Mouse (Mus musculus) intestine, embryonic 16.5 days (tissue): Measurements from ENCODE around the gene Cptp. TPM values are rescaled to one million over a fixed set of nuclear protein-coding genes. Genes with fewer than 3 reads are reported as not detected.

Source experiments
- ATAC-seq: fragments of 200-750 bp; cut with Nextera tagmentation; 2 replicates; pipeline ENCODE4 v1.8.0; 2017; ENCODE audit warnings: moderate TSS enrichment, moderate library complexity
- H3K27ac ChIP-seq: fragments of 300-500 bp; sonication (generic); 2 replicates; pipeline ENCODE4 v1.5.1; 2014; ENCODE audit warnings: mild to moderate bottlenecking, low read length
- H3K27me3 ChIP-seq: fragments of 300-500 bp; sonication (generic); replicated peaks from 2 replicates; pipeline ENCODE4 v1.6.1; 2014; ENCODE audit warnings: low read length, control low read depth, mixed read lengths; ENCODE audit not compliant: control insufficient read depth, insufficient read depth
- H3K36me3 ChIP-seq: fragments of 300-500 bp; sonication (generic); 2 replicates; pipeline ENCODE4 v1.6.1; 2014; ENCODE audit warnings: low read length, control low read depth; ENCODE audit not compliant: control insufficient read depth, insufficient read depth
- H3K4me1 ChIP-seq: fragments of 300-500 bp; sonication (generic); 2 replicates; pipeline ENCODE4 v1.6.1; 2014; ENCODE audit warnings: low read length, control low read depth, mixed read lengths; ENCODE audit not compliant: control insufficient read depth, insufficient read depth
- H3K4me2 ChIP-seq: fragments of 300-500 bp; sonication (generic); 2 replicates; pipeline ENCODE4 v1.6.1; 2014; ENCODE audit warnings: low read depth, low read length, control low read depth
- H3K4me3 ChIP-seq: fragments of 300-500 bp; sonication (generic); 2 replicates; pipeline ENCODE4 v1.5.1; 2014; ENCODE audit warnings: mild to moderate bottlenecking, low read length
- H3K9ac ChIP-seq: fragments of 300-500 bp; sonication (generic); 2 replicates; pipeline ENCODE4 v1.6.1; 2014; ENCODE audit warnings: low read depth, low read length
- H3K9me3 ChIP-seq: fragments of 300-500 bp; sonication (generic); 2 replicates; pipeline ENCODE4 v1.6.1; 2016; ENCODE audit warnings: low read length, control low read depth; ENCODE audit not compliant: control insufficient read depth
- WGBS: fragments of 180-500 bp; shearing (Covaris S2); extraction: QIAGEN DNeasy Blood & Tissue Kit; methylation state at CpG from one replicate; pipeline ENCODE4 v1.1.7; 2014; 5-methylcytosine and 5-hydroxymethylcytosine counted together
- polyA plus RNA-seq: library from polyadenylated mRNA; unstranded; fragments of >200 nt; fragmentation: Nextera tagmentation; extraction: Ambion mirVana; gene quantifications from 2 replicates; pipeline ENCODE4 v1.2.1, GENCODE M21; 2015

Gene Cptp
- polyA plus RNA-seq, 1 experiment from 2014 or later, result 24.9 TPM

- peaks cover 10% of the 10 kb centered on the region for H3K36me3 ChIP-seq
- no peak within 1 kb of the TSS for H3K9ac ChIP-seq
- no peaks in the 10 kb centered on the region for H3K9me3 ChIP-seq
- no peak within 1 kb of the TSS for H3K27ac ChIP-seq
- no peak within 1 kb of the TSS for H3K4me3 ChIP-seq
- no peaks in the 10 kb centered on the region for H3K27me3 ChIP-seq
- no peak for ATAC-seq
- 77% methylated on average over 5 of the region's 5 CpGs for WGBS
- no peak within 1 kb of the TSS for H3K4me2 ChIP-seq
- 0 out of 2 replicates have a peak, but pooled peaks cover under 1% of the 10 kb centered on the region for H3K4me1 ChIP-seq
These were observed 6.2 kb downstream of the Cptp start, which contains the start of gene Tas1r3 for GRCm38 (mm10) chr4:155863001-155863400. Tas1r3 (minus strand) TSS chr4:155863362.

DNA sequence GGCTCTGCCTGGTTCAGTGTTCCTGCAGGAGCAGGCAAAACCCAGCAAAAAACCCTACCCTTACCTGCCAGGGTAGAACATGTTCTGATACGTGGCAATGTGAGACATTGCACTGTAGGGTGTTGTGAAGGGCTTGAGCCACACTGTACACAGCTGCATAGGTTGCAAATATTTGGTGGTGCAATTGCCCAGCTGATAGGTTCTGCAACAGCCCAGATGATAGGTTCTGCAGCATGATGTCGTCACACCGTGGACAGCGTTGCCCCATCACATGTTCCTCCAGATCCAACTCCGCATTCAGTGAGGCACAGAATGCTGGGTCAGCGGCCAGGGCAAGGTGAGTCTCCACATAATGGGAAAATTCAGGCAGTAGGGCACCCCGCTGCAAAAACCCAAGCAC, 7.5 kb downstream of the Cptp start:
- Histone ChIP-seq H3K9ac (no peak overlapping the region), H3K36me3 (peaks cover 14% of the 10 kb centered on the region), H3K4me2 (no peak overlapping the region), H3K27me3 (no peaks in the 10 kb centered on the region), H3K4me1 (no peaks in the 10 kb centered on the region), H3K4me3 (no peak overlapping the region), H3K27ac (no peak overlapping the region), H3K9me3 (no peaks in the 10 kb centered on the region)
- no peak for ATAC-seq
- 88% methylated on average over 7 of the region's 7 CpGs for WGBS

GRCm38 (mm10) chr4:155859318-155859717, 9.9 kb downstream of the Cptp start:
- 17% methylated on average over 13 of the region's 13 CpGs for WGBS
- Histone ChIP-seq H3K4me3 (no peak overlapping the region), H3K27ac (no peak overlapping the region), H3K9ac (no peak overlapping the region), H3K9me3 (no peaks in the 10 kb centered on the region), H3K27me3 (no peaks in the 10 kb centered on the region), H3K4me1 (no peaks in the 10 kb centered on the region), H3K36me3 (peaks cover 26% of the 10 kb centered on the region), H3K4me2 (no peak overlapping the region)
- ATAC-seq, result peak; percentile 52

DNA sequence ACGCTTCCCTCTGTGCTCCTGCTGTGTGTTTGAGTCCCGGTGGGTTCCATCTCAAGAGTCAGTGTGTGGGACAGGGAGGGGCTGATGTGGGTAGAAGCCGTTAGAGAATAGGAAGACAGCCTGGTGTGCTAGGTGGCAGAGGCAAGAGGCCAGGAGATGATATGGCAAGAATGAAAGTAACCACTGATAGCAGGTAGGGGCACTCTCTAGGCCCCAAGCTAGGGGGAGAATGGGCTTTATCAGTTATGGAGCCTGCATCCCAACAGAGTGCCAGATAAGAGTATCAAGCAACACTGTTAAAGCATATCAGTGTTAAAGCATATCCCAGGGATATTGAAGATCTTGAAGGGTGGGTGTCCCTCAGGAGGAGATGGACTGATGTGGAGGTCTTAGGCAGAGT, 12.4 kb downstream of the Cptp start:
- no peak overlapping the region for H3K4me2 ChIP-seq
- 89% methylated on average over 3 of the region's 3 CpGs for WGBS

DNA sequence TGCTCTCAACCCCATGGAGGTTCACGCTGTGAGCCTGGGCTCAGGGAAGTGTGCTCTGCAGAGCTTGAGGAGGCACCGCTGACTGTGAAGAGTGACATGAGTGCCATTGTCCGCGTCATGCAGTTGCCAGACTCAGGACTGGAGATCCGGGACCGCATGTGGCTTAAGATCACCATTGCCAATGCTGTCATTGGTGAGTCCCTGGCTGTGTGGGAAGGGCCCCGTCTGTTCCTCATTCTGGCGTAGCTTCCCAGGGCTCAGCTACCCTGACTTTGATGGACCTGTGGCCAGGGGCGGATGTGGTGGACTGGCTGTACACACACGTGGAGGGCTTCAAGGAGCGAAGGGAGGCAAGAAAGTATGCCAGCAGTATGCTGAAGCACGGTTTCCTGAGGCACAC, 13.2 kb downstream of the Cptp start:
- H3K4me3 ChIP-seq, result no peak overlapping the region
- H3K4me2 ChIP-seq, result no peak overlapping the region
- H3K9me3 ChIP-seq, result no peaks in the 10 kb centered on the region
- no peaks in the 10 kb centered on the region for H3K4me1 ChIP-seq
- no peak overlapping the region for H3K27ac ChIP-seq
- ATAC-seq, result no peak
- 91% methylated on average over 12 of the region's 12 CpGs for WGBS
- H3K36me3 ChIP-seq, result peaks cover 31% of the 10 kb centered on the region
- H3K9ac ChIP-seq, result no peak overlapping the region
- no peaks in the 10 kb centered on the region for H3K27me3 ChIP-seq

More for the DNA sequence above, 12.4 kb downstream of the Cptp start:
- Histone ChIP-seq H3K27me3 (no peaks in the 10 kb centered on the region), H3K27ac (no peak overlapping the region), H3K36me3 (peaks cover 31% of the 10 kb centered on the region), H3K4me1 (no peaks in the 10 kb centered on the region), H3K9me3 (no peaks in the 10 kb centered on the region), H3K9ac (no peak overlapping the region), H3K4me3 (no peak overlapping the region)
- ATAC-seq, result no peak

DNA sequence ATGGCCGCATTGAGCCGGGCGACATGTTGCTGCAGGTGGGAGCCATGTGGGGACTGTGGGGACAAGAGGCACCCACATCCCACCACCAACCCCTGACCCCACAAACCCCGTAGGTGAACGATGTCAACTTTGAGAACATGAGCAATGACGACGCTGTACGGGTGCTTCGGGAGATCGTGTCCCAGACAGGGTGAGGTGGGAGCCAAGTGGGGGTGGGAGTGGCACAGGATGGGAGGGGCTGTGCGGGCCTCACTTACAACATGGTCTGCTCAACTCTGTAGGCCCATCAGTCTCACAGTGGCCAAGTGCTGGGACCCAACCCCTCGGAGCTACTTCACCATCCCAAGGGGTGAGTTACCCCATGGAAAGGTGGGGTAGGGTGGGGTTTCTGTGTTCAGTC, 14.2 kb downstream of the Cptp start:
- H3K9ac ChIP-seq, result no peak overlapping the region
- no peaks in the 10 kb centered on the region for H3K27me3 ChIP-seq
- H3K4me2 ChIP-seq, result no peak overlapping the region
- peaks cover 5% of the 10 kb centered on the region; the same call in 1 of the 2 replicates for H3K4me1 ChIP-seq
- WGBS, result 92% methylated on average over 12 of the region's 12 CpGs
- H3K4me3 ChIP-seq, result no peak overlapping the region
- peaks cover 31% of the 10 kb centered on the region for H3K36me3 ChIP-seq
- H3K27ac ChIP-seq, result no peak overlapping the region
- H3K9me3 ChIP-seq, result no peaks in the 10 kb centered on the region
- ATAC-seq, result no peak

DNA sequence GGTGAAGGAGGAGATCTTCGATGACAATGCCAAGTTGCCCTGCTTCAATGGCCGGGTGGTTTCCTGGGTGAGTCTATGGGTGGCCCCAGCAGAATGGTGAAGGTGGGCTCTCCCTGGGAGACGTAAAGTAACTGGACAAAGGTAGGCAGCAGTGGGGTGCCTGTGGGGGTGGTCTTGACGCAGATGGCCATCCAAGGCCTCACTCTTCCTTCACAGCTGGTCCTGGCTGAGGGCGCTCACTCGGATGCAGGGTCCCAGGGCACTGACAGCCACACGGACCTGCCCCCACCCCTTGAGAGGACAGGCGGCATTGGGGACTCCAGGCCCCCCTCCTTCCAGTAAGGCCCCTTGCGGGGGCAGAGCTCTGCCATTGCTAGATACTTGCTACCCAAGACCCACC, 15.8 kb downstream of the Cptp start:
- 85% methylated on average over 9 of the region's 9 CpGs for whole genome bisulfite sequencing
- Histone ChIP-seq H3K4me2 (no peak overlapping the region), H3K36me3 (peaks cover 29% of the 10 kb centered on the region), H3K4me1 (peaks cover 19% of the 10 kb centered on the region), H3K27ac (no peak overlapping the region), H3K4me3 (no peak overlapping the region), H3K9ac (no peak overlapping the region), H3K9me3 (no peaks in the 10 kb centered on the region), H3K27me3 (no peaks in the 10 kb centered on the region)
- ATAC-seq, result no peak

DNA sequence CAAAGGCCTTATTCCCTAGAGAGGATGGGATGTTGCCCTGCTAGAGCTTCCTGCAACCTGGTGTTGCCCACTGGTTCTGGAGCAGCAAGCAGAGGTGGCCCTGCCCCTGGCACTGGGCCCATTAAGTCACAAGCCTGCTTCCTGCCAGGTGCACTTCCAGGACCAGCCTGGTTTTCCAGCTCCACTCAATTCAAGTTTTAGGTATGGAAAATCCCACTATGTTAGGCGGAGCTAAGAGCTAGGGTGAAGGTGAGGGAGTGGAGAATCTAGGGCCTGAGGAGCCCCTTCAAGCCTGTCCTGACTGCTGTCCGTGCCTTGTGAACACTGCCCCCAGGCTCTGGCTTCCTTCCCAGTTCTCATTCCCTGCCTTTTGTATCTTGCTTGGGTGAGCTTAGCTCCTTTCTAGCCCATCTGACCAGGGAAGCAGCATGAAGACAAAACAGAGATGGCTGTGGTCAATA, 17.3 kb downstream of the Cptp start:
- Histone ChIP-seq H3K27me3 (no peaks in the 10 kb centered on the region), H3K4me1 (peaks cover 24% of the 10 kb centered on the region), H3K27ac (no peak overlapping the region), H3K4me3 (no peak overlapping the region), H3K9me3 (no peaks in the 10 kb centered on the region), H3K4me2 (no peak overlapping the region), H3K9ac (no peak overlapping the region), H3K36me3 (peaks cover 20% of the 10 kb centered on the region)
- 83% methylated on average over 2 of the region's 2 CpGs for WGBS
- no peak for ATAC-seq

GRCm38 (mm10) chr4:155851368-155851767, 17.9 kb downstream of the Cptp start:
- no peak overlapping the region for H3K4me2 ChIP-seq
- H3K27ac ChIP-seq, result no peak overlapping the region
- ATAC-seq, result no peak
- 87% methylated on average over 3 of the region's 3 CpGs for WGBS
- no peak overlapping the region for H3K9ac ChIP-seq
- H3K4me3 ChIP-seq, result no peak overlapping the region
- peaks cover 17% of the 10 kb centered on the region; the same call in 1 of the 2 replicates for H3K36me3 ChIP-seq
- H3K4me1 ChIP-seq, result peaks cover 27% of the 10 kb centered on the region
- H3K9me3 ChIP-seq, result no peaks in the 10 kb centered on the region
- H3K27me3 ChIP-seq, result no peaks in the 10 kb centered on the region

- 79% methylated on average over 3 of the region's 3 CpGs for WGBS
- Histone ChIP-seq H3K4me2 (no peak overlapping the region), H3K9ac (no peak overlapping the region), H3K36me3 (peaks cover 11% of the 10 kb centered on the region; the same call in 1 of the 2 replicates), H3K9me3 (no peaks in the 10 kb centered on the region), H3K27ac (no peak overlapping the region), H3K4me3 (no peak overlapping the region), H3K4me1 (peaks cover 27% of the 10 kb centered on the region), H3K27me3 (no peaks in the 10 kb centered on the region)
- ATAC-seq, result no peak
These were observed 19.3 kb downstream of the Cptp start for GRCm38 (mm10) chr4:155849792-155850451.
